Mouse (Mus musculus): ENCODE measurements around the gene Tmub2. TPM values are rescaled to one million over a fixed set of nuclear protein-coding genes. Genes with fewer than 3 reads are reported as not detected.

Gene Tmub2
- total RNA-seq (2018; cell fraction: chromatin; rRNA removed): 10 to 100 TPM in 25 of 26 experiments, 1 to 10 TPM in 1; 6.5 to 31.2 (median 20.5) TPM
- total RNA-seq (2018; cell fraction: cytosol; rRNA removed): 10 to 100 TPM; 30.1 to 49.7 (median 43.3) TPM
- total RNA-seq (2018; cell fraction: nucleus; rRNA removed): 10 to 100 TPM; 18.7 to 61.6 (median 41.7) TPM
- 30.1 to 47.5 TPM (median 30.9 TPM) in 3 replicates for polyA plus RNA-seq (2018)

- WGBS (ENCODE audit: missing documents): under 1% methylated on average over 31 of the region's 32 CpGs
- Histone ChIP-seq H3K27ac (peak within 1 kb of the TSS; percentile 80), H3K79me2 (ENCODE audit: inconsistent target) (peaks cover 23% of the 10 kb centered on the region), H3K4me3 (ENCODE audit: inconsistent target) (peak within 1 kb of the TSS; percentile 98), H3K36me3 (ENCODE audit: inconsistent target) (peaks cover 11% of the 10 kb centered on the region)
These were observed at the start of gene Tmub2 for GRCm38 (mm10) chr11:102284501-102285094. Gene Tmub2, plus strand, starts transcription at chr11:102284931.

- no peaks in the 10 kb centered on the region for H3K36me3 ChIP-seq (ENCODE audit: inconsistent target)
- H3K4me3 ChIP-seq (ENCODE audit: inconsistent target): no peak overlapping the region
- no peak overlapping the region for H3K27ac ChIP-seq
- H3K79me2 ChIP-seq (ENCODE audit: inconsistent target): no peaks in the 10 kb centered on the region
- 82% methylated on average over 2 of the region's 2 CpGs for WGBS (ENCODE audit: missing documents)
These were observed 48.7 kb upstream of the Tmub2 start for GRCm38 (mm10) chr11:102236022-102236421.

GRCm38 (mm10) chr11:102240636-102241035, 44.1 kb upstream of the Tmub2 start:
- 95% methylated on average over 6 of the region's 6 CpGs for whole genome bisulfite sequencing (ENCODE audit: missing documents)
- H3K4me3 ChIP-seq (ENCODE audit: inconsistent target): no peak overlapping the region
- no peak overlapping the region for H3K27ac ChIP-seq
- H3K36me3 ChIP-seq (ENCODE audit: inconsistent target): no peaks in the 10 kb centered on the region
- H3K79me2 ChIP-seq (ENCODE audit: inconsistent target): no peaks in the 10 kb centered on the region

GRCm38 (mm10) chr11:102241246-102241645, 43.5 kb upstream of the Tmub2 start:
- 94% methylated on average over 5 of the region's 5 CpGs for WGBS (ENCODE audit: missing documents)

GRCm38 (mm10) chr11:102241874-102242273, 42.9 kb upstream of the Tmub2 start:
- H3K27ac ChIP-seq: no peak overlapping the region
- no peaks in the 10 kb centered on the region for H3K79me2 ChIP-seq (ENCODE audit: inconsistent target)
- H3K4me3 ChIP-seq (ENCODE audit: inconsistent target): no peak overlapping the region
- 75% methylated on average over 5 of the region's 5 CpGs for WGBS (ENCODE audit: missing documents)
- H3K36me3 ChIP-seq (ENCODE audit: inconsistent target): no peaks in the 10 kb centered on the region

More at GRCm38 (mm10) chr11:102241246-102241645, 43.5 kb upstream of the Tmub2 start:
- Histone ChIP-seq H3K36me3 (ENCODE audit: inconsistent target) (no peaks in the 10 kb centered on the region), H3K4me3 (ENCODE audit: inconsistent target) (no peak overlapping the region), H3K27ac (no peak overlapping the region), H3K79me2 (ENCODE audit: inconsistent target) (no peaks in the 10 kb centered on the region)

- Histone ChIP-seq H3K36me3 (ENCODE audit: inconsistent target) (no peaks in the 10 kb centered on the region), H3K4me3 (ENCODE audit: inconsistent target) (peak overlapping the region; percentile 29), H3K79me2 (ENCODE audit: inconsistent target) (peaks cover 10% of the 10 kb centered on the region; the same call in 1 of the 2 replicates), H3K27ac (peak overlapping the region; percentile 94)
- under 1% methylated on average over 32 of the region's 32 CpGs for WGBS (ENCODE audit: missing documents)
These were observed 39.7 kb upstream of the Tmub2 start for GRCm38 (mm10) chr11:102244926-102245449.

- Histone ChIP-seq H3K4me3 (ENCODE audit: inconsistent target) (peak overlapping the region; percentile 29), H3K36me3 (ENCODE audit: inconsistent target) (no peaks in the 10 kb centered on the region), H3K27ac (peak overlapping the region; percentile 94), H3K79me2 (ENCODE audit: inconsistent target) (peaks cover 11% of the 10 kb centered on the region; the same call in 1 of the 2 replicates)
- 54% methylated on average over 14 of the region's 14 CpGs for WGBS (ENCODE audit: missing documents)
These were observed 39.0 kb upstream of the Tmub2 start for GRCm38 (mm10) chr11:102245581-102246272.

GRCm38 (mm10) chr11:102246273-102246635, 38.5 kb upstream of the Tmub2 start:
- 5% methylated on average over 6 of the region's 6 CpGs for WGBS (ENCODE audit: missing documents)
- peaks cover 11% of the 10 kb centered on the region; the same call in 1 of the 2 replicates for H3K79me2 ChIP-seq (ENCODE audit: inconsistent target)
- H3K4me3 ChIP-seq (ENCODE audit: inconsistent target): peak overlapping the region; percentile 29
- H3K27ac ChIP-seq: peak overlapping the region; percentile 94
- no peaks in the 10 kb centered on the region for H3K36me3 ChIP-seq (ENCODE audit: inconsistent target)

- H3K36me3 ChIP-seq (ENCODE audit: inconsistent target): no peaks in the 10 kb centered on the region
- no peak overlapping the region for H3K4me3 ChIP-seq (ENCODE audit: inconsistent target)
- H3K79me2 ChIP-seq (ENCODE audit: inconsistent target): peaks cover 11% of the 10 kb centered on the region; the same call in 1 of the 2 replicates
- 86% methylated on average over 4 of the region's 4 CpGs for WGBS (ENCODE audit: missing documents)
- peak overlapping the region; percentile 94 for H3K27ac ChIP-seq
These were observed 37.9 kb upstream of the Tmub2 start for GRCm38 (mm10) chr11:102246871-102247270.

GRCm38 (mm10) chr11:102248630-102249230, 36.0 kb upstream of the Tmub2 start, which contains the start of gene BC030867:
Gene BC030867, plus strand, starts transcription at chr11:102248882.
- Histone ChIP-seq H3K27ac (peak within 1 kb of the TSS; percentile 59), H3K4me3 (ENCODE audit: inconsistent target) (peak within 1 kb of the TSS; percentile 68), H3K79me2 (ENCODE audit: inconsistent target) (peaks cover 11% of the 10 kb centered on the region; the same call in 1 of the 2 replicates), H3K36me3 (ENCODE audit: inconsistent target) (no peaks in the 10 kb centered on the region)
- WGBS (ENCODE audit: missing documents): 1% methylated on average over 41 of the region's 41 CpGs

GRCm38 (mm10) chr11:102249351-102250090, 35.2 kb upstream of the Tmub2 start:
- peak overlapping the region; percentile 59 for H3K27ac ChIP-seq
- WGBS (ENCODE audit: missing documents): 16% methylated on average over 9 of the region's 9 CpGs
- peak overlapping the region; percentile 68 for H3K4me3 ChIP-seq (ENCODE audit: inconsistent target)
- H3K79me2 ChIP-seq (ENCODE audit: inconsistent target): peaks cover 11% of the 10 kb centered on the region; the same call in 1 of the 2 replicates
- H3K36me3 ChIP-seq (ENCODE audit: inconsistent target): no peaks in the 10 kb centered on the region

GRCm38 (mm10) chr11:102257514-102257913, 27.2 kb upstream of the Tmub2 start:
- H3K4me3 ChIP-seq (ENCODE audit: inconsistent target): no peak overlapping the region
- H3K36me3 ChIP-seq (ENCODE audit: inconsistent target): no peaks in the 10 kb centered on the region
- 73% methylated on average over 9 of the region's 9 CpGs for WGBS (ENCODE audit: missing documents)
- H3K79me2 ChIP-seq (ENCODE audit: inconsistent target): no peaks in the 10 kb centered on the region
- H3K27ac ChIP-seq: no peak overlapping the region

- H3K36me3 ChIP-seq (ENCODE audit: inconsistent target): no peaks in the 10 kb centered on the region
- H3K27ac ChIP-seq: no peak overlapping the region
- H3K79me2 ChIP-seq (ENCODE audit: inconsistent target): no peaks in the 10 kb centered on the region
- 97% methylated on average over 6 of the region's 6 CpGs for WGBS (ENCODE audit: missing documents)
- H3K4me3 ChIP-seq (ENCODE audit: inconsistent target): no peak overlapping the region
These were observed 26.6 kb upstream of the Tmub2 start for GRCm38 (mm10) chr11:102258095-102258494.

- Histone ChIP-seq H3K36me3 (ENCODE audit: inconsistent target) (no peaks in the 10 kb centered on the region), H3K4me3 (ENCODE audit: inconsistent target) (no peak overlapping the region)
- WGBS (ENCODE audit: missing documents): 92% methylated on average over 3 of the region's 3 CpGs
These were observed 26.2 kb upstream of the Tmub2 start for GRCm38 (mm10) chr11:102258521-102258920.

More at GRCm38 (mm10) chr11:102258521-102258920, 26.2 kb upstream of the Tmub2 start:
- Histone ChIP-seq H3K79me2 (ENCODE audit: inconsistent target) (no peaks in the 10 kb centered on the region), H3K27ac (no peak overlapping the region)
